Mouse (Mus musculus): ENCODE measurements around the gene Rpap1. TPM values are rescaled to one million over a fixed set of nuclear protein-coding genes. Genes with fewer than 3 reads are reported as not detected.

The Rpap1 gene
- polyA plus RNA-seq (2014; fragmentation: Illumina TruSeq; extraction: RNeasy Lipid Tissue Mini Kit (QIAGEN cat#74804); ENCODE audit: low read depth, low replicate concordance): 0.29 TPM

DNA sequence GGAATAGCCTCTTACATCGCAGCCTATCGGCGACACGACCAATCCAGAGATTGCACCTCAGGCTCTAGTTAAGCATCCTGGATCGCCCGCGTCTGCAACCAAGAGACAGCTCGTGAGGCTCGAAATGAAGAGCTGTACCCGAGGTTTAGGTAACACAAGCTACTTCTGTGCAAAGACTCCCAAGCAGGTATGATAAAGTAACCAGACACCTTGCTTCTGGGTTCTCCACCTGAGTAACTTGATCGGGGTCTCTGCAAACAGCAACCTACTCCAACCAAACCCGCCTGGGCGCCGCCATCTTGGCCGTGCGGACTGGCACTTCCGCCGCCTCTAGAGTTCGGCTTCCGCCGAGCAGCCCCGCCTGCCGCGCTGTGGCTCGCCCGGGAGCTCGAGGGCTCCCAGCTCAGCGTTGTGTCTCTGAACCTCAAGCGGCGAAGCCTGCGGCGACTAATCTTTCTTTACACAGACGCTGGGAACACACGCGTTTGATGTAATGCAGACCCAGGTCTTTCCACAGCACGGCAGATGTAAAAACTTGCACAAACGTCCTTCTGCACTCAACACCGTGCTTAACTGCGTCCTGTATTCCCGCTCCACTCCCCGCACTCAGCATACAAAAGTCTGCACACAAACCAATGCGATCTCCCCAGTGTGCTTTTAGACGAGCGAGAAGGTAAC, at the start of gene Rpap1:
Gene Rpap1, minus strand, starts transcription at position 332 of the 678 bp plus-strand sequence.

DNA sequence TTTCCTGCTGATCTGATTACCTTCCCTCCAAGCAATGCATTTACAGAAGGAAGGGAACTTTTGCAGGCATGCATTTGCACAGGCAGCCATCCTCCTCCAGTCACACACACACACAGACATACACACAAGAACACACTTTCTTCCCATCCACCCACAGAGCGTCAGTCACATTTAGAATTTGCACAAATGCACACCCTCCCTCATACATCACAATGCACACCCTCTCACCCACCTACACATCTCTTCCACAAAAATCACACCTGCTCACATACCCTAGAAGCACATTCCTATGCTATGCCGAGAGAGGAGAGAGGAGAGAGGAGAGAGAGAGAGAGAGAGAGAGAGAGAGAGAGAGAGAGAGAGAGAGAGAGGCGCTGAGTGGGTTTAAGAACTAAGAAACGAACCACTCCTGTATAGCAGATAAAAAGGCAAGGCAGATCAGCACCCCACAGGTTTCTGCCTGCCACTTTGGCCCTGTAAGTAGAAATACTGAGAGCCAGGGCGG, 10.0 kb upstream of the Rpap1 start, which contains the start of gene Tyro3:
Gene Tyro3, plus strand, starts transcription at position 455 of the 505 bp plus-strand sequence.

GRCm38 (mm10) chr2:119760251-119760650, 27.1 kb downstream of the Rpap1 start, which contains the start of gene Ltk:
TSS of gene Ltk (minus strand) at chr2:119760431.

DNA sequence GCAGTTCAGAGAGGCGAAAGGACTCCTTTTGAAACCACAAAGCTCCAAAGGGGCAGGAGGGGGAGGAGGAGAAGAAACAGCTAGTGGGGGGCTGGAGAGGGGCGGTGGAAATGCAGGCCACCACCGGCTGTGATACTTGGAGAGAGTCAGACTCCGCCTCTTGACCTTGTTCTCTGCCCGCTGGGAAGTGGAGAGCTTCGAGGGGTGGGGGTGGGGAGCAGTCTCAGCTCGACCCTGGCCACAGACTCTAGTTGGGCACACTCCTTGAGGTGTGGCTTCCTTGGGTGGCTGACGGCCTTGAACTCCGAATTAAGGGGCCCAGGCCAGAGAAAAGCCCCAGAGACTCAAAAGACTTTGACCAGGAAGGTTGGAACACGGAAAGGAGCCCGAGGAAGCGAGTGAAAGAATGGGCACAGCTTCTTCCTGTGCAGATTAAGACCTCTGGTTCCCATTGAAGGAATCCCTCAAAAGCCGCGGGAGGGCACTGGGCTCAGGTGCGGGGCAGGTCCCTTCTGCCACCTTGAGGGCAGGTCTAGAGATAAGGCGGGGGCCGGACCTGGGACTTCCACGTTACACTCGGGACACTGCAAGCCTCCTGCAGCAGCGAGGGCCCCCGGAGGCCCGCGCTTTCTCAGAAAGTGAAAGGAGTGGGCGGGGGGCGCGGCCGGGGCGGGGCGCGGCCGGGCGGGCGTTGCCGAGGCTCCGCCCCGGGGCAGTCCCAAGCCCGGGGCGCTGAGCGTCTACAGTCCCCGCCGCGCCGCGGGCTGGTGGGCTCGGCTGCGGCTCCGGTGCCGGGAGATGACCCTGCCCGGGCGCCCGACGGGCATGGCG, 45.5 kb downstream of the Rpap1 start, which contains the start of gene Itpka:
Gene Itpka, plus strand, starts transcription at position 757 of the 831 bp plus-strand sequence.

Other genes with a start within 250 kb of the Rpap1 start
- 1.1 TPM for gene Exd1, start 239.9 kb downstream of the Rpap1 start, polyA plus RNA-seq (2014; fragmentation: Illumina TruSeq; extraction: RNeasy Lipid Tissue Mini Kit (QIAGEN cat#74804); ENCODE audit: low read depth, low replicate concordance)
- 472 TPM for gene Chp1, start 239.8 kb downstream of the Rpap1 start, polyA plus RNA-seq (2014; fragmentation: Illumina TruSeq; extraction: RNeasy Lipid Tissue Mini Kit (QIAGEN cat#74804); ENCODE audit: low read depth, low replicate concordance)
- gene Nusap1, start 169.2 kb downstream of the Rpap1 start, polyA plus RNA-seq (2014; fragmentation: Illumina TruSeq; extraction: RNeasy Lipid Tissue Mini Kit (QIAGEN cat#74804); ENCODE audit: low read depth, low replicate concordance): 0.29 TPM
- gene Oip5, start 169.1 kb downstream of the Rpap1 start, polyA plus RNA-seq (2014; fragmentation: Illumina TruSeq; extraction: RNeasy Lipid Tissue Mini Kit (QIAGEN cat#74804); ENCODE audit: low read depth, low replicate concordance): 1.0 TPM
- gene Ndufaf1, start 124.7 kb downstream of the Rpap1 start, polyA plus RNA-seq (2014; fragmentation: Illumina TruSeq; extraction: RNeasy Lipid Tissue Mini Kit (QIAGEN cat#74804); ENCODE audit: low read depth, low replicate concordance): 95.9 TPM
- gene Rtf1, start 112.5 kb downstream of the Rpap1 start, polyA plus RNA-seq (2014; fragmentation: Illumina TruSeq; extraction: RNeasy Lipid Tissue Mini Kit (QIAGEN cat#74804); ENCODE audit: low read depth, low replicate concordance): 11.4 TPM
- gene Itpka, start 45.2 kb downstream of the Rpap1 start, polyA plus RNA-seq (2014; fragmentation: Illumina TruSeq; extraction: RNeasy Lipid Tissue Mini Kit (QIAGEN cat#74804); ENCODE audit: low read depth, low replicate concordance): not detected
- not detected for gene Ltk, start 27.1 kb downstream of the Rpap1 start, polyA plus RNA-seq (2014; fragmentation: Illumina TruSeq; extraction: RNeasy Lipid Tissue Mini Kit (QIAGEN cat#74804); ENCODE audit: low read depth, low replicate concordance)
- gene Tyro3, start 10.2 kb upstream of the Rpap1 start, polyA plus RNA-seq (2014; fragmentation: Illumina TruSeq; extraction: RNeasy Lipid Tissue Mini Kit (QIAGEN cat#74804); ENCODE audit: low read depth, low replicate concordance): 0.11 TPM
- gene Mga, start 109.7 kb upstream of the Rpap1 start, polyA plus RNA-seq (2014; fragmentation: Illumina TruSeq; extraction: RNeasy Lipid Tissue Mini Kit (QIAGEN cat#74804); ENCODE audit: low read depth, low replicate concordance): 8.6 TPM
- 0.79 TPM for gene Mapkbp1, start 185.2 kb upstream of the Rpap1 start, polyA plus RNA-seq (2014; fragmentation: Illumina TruSeq; extraction: RNeasy Lipid Tissue Mini Kit (QIAGEN cat#74804); ENCODE audit: low read depth, low replicate concordance)
- 1.1 TPM for gene Jmjd7, start 239.9 kb upstream of the Rpap1 start, polyA plus RNA-seq (2014; fragmentation: Illumina TruSeq; extraction: RNeasy Lipid Tissue Mini Kit (QIAGEN cat#74804); ENCODE audit: low read depth, low replicate concordance)
- gene Gm28042, start 240.0 kb upstream of the Rpap1 start, polyA plus RNA-seq (2014; fragmentation: Illumina TruSeq; extraction: RNeasy Lipid Tissue Mini Kit (QIAGEN cat#74804); ENCODE audit: low read depth, low replicate concordance): not detected
- 0.21 TPM for gene Pla2g4b, start 245.9 kb upstream of the Rpap1 start, polyA plus RNA-seq (2014; fragmentation: Illumina TruSeq; extraction: RNeasy Lipid Tissue Mini Kit (QIAGEN cat#74804); ENCODE audit: low read depth, low replicate concordance)

Measured in liver, adult 10 weeks (tissue).